Mouse (Mus musculus) liver, postnatal 0 days (tissue): ENCODE data around the gene Sspo.

Experiments used
- CTCF ChIP-seq: sonication (generic); IDR thresholded peaks from 2 replicates; pipeline ENCODE4 v1.5.1; 2016; ENCODE audit warnings: antibody characterized with exemption, low read depth
- EP300 ChIP-seq: IDR thresholded peaks from 2 replicates; pipeline ENCODE4 v1.6.1; 2016; ENCODE audit warnings: antibody characterized with exemption, low read depth, mild to moderate bottlenecking

- no peak for TF ChIP-seq CTCF
- no peak for TF ChIP-seq EP300
Measured at GRCm38 (mm10) chr6:48447929-48448328, at the start of gene Sspo.
